Mouse (Mus musculus): ENCODE measurements at regions not wholly inside any gene's neighbourhood (a gene's known extent, or its start where the extent isn't known, plus 50 kb on each side); places are given as distances from the start of the nearest gene placed in this dataset.

DNA sequence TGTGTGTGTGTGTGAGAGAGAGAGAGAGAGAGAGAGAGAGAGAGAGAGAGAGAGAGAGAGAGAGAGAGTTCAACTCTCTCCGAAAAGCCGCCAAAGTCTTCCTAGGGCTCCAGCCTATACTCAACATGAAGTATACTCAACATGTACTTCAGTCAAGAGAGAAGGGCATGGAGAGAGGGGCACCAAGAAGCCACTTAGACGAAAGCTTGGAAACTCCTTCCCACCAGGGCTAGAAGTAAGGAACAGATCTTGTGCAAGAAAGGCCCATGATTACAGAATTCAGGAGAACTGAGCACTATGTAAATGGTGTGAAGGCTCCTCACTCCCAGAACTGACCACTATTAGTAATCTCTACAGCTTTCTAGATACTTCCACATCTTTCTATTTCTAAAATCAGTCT, 467.4 kb upstream of the Hs6st1 start:
- DNase-seq = no peak

DNA sequence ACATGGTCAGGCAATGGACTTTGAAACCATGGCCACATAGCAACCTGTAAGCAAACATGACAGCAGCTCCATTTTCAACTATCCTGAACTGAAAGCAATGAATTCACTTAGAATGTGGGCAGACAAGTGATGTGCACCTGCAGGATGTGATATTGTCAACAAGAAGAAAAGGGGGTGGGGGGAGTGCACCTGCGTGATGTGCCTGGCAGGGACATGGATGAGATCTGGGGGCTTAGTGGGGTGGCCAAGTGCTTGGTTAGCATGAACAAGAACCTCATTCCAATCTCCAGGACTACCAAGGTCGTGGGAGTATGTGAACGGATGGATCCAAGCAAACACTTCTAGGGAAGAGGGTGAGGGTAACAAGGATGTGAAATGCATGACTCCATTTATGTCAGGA, 453.1 kb upstream of the Hs6st1 start:
- no peak for DNase-seq

DNA sequence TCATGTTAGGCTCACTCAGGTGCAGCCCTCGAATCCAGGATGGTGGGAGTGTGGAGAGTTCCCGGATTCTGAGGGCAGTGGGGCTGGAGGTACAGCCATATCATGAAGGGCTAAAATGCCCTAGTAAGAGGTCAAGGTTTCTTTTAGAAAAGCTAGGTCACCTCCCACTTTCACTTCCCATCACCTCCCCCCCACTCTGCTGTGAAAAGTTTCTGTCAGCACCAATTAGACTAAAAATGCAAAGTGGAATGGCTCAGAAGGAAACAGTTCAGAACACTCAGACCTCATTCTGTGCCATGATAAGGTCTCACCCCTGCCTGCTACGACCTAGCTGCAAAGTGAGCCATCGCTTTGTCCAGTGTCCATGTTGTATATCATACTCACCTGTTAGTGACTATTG, 448.7 kb upstream of the Hs6st1 start:
- DNase-seq = peak; percentile 46 to 56

DNA sequence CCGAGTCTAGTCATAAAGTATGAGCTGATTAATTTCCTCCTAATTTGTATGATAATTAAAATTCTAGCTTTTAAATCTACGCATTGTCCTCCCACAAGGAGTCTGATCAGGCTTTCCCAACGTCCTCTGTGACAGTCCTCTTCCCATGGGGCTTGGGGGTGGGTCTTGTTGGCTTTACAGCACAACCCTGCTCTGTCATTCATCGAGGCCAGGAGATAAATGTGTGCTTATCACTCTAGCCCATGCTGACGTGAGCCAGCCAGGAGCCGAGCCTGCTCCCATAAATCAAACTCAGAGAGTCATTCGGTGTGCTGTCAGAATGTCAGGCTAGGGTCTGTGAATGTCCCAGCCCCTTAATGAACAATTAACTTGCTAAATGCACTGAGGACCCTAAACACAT, 425.6 kb upstream of the Hs6st1 start:
- no peak for DNase-seq

DNA sequence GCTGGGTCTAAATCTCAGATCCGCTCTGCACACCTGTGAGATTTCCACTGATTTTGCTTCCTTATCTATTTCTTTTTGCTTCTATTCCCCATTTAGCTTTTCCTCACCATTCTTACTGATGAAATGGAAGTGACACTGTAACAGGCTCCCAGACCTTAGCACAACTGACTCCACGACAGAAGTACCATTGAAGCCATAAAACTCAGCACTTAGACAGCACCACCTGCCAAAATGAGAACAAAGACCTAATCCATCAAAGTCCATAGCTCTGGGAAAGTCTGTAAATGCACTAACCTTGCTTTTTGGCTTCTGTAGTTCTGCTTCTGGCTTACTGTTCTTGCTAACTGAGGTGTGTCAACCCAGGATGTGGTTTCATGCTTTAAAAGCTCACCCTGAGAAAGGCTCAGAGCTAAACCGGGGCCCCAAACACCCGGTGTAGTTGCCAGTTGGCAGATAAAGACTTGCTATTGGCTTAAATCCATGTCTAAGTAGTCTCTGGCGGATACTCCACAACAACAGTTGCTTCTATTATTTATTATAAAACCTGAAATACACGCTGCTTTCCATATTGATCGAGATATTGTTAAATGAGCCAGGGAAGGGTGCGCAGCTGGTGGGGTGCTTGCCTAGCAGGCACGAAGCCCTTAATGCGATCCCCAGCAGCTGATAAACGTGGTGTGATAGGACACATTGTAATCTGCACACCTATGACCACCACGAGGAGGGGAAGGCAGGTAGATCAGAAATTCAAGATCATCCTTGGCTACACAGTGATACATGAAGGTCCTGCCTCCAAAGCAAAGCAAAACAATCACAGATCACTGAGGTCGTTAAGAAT, 414.9 kb upstream of the Hs6st1 start:
- DNase-seq = peak; percentile 54 to 59

DNA sequence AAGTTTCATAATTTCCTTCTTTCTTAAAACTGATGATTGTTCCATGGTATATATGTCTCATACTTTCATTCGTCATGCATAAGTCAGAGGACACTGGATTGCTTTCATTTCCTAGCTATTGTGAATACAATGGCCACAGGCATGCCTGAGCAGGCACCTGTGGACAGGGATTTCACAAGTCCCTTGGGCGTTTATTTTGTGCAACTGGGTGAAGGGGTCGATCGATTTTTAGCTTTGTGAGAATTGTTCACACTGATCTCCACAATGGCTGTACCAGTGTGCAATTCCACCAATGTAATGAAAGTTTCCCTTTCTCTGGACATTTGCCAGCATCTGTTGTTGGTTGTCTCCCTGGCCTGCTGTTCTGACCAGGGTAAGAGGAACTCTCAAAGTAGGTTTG, 405.2 kb upstream of the Hs6st1 start:
- DNase-seq = no peak

DNA sequence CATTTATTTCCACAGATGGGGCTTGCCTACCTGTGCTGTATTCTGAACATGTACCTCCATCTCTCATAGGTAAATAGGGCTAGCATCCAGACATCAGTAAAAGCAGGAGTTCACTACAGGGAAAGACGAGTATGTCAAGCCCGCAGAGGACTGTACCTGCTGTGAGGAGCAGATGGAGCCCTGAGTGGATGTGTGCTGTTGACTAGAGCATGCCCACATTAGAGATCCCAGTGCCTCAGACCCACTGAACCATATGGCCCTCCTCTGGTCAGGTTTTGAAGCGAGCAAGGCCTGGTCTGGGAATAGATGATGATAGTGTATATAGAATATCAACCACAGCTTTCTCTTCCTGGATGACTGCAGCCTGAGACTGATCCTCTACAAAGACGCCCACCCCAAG, 394.7 kb upstream of the Hs6st1 start:
- no peak for DNase-seq

DNA sequence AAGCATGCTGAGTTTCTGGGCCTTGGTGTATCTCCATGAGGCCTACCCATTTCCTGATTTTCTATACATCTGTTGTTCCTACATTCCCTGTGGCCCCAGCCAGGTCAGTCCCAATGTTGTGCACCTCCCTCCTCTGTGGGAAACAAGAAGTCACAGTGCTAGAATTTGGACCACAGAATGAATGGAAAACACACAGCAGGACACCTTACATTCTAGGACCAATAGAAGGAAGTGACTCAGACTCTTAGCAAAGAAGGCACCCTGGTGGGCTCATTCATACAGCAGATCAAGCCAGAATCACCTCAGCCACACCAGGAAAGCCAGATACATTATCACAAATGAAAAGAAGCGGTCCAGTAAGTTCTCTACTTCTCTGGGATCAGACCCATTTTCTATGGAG, 394.2 kb upstream of the Hs6st1 start:
- no peak for DNase-seq

DNA sequence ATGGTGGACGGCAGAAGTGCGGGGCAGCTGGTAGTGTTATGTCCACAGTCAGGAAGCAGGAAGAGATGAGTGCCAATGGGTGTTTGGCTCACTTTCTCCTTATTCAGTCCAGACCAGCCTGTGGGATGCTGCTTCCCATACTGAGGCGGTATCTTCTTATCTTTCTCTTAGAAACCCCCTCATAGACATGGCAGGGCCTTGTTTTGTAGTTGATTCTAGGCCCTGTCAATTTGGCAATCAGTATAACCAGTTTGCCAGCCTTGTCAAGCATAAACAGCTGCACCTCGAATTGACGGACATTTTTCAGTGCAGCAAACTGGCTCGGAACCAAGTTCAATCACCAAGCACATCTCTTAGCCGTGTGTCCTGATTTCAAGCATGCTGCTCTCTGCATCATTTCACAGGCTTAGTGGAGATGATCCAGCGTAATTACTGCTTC, 385.7 kb upstream of the Hs6st1 start:
- no peak for DNase-seq

DNA sequence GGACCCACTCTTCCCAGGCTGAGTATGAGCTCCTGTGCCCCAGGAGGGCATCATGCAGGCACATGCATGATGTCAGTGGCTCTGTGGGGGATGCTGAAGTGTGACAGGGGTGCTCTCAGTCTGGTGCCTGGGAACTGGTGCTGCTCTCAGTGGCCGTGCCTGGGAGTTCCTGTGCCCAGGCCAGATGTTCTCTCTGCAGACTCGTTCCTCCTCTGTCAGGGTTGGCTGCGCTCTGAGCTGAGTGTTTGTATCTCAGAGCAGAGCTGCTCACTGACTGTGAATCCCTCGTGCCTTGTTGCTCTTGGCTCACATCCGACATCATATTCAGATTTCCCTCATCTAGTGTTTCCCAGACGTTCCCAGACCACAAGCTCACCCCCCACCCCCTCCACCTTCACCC, 382.5 kb upstream of the Hs6st1 start:
- peak; percentile 38 to 54 for DNase-seq

DNA sequence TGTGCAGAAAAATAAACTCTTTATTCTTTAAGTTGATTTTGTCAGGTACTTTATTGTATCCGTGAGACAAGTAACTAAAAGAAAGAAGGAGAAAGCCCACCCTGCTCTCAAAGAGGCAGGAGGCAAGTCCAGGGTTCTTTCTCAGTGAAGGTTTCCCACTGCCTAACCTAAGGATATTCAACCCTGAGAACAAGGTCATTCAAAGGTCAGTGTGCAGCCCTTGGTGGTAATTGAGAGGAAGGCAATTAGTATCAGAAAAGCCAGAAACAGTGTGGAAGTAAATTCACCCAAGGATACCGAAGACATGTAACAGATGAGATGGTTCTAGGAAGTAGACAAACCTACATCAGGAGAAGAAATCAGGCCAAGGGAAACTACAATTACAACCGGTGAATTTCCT, 373.9 kb upstream of the Hs6st1 start:
- no peak for DNase-seq

DNA sequence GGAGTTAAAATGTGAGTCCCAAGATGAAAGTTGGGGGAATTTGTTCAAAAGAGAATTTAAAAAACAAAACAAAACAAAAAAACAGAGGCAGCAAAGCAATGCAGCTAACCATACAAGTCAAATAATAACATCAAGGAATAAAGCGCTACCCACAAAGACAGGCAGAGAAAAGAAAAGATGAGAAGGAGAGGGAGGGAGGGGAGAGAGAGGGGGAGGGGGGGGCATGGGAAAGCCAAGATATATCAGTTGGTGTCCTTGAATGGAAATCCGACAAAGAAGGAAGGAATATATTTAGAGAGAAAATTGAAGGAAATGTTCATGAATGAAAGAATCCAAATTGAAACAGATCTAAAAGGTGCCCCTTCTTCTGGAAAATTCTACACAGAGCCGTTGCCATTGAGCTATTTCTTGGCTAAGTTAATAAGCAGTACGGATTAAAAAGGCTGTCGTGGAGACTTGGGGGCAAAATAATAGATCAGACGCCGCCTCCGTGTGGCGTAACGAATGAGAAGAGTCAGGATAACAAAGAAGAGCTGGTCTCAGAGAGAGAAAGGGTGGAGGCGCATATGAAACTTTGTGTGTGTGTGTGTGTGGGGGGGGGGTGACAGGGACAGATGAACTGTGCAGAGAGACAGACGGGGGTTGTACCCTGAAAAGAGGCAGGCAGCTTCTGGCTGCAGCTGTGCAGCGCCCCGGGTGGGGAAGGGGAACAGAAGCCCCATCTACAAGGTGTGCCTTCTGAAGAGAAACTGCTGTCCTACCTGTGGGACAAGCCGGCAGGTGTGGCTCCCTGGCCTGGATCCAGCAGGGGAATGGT, 373.2 kb upstream of the Hs6st1 start:
- no peak for DNase-seq

DNA sequence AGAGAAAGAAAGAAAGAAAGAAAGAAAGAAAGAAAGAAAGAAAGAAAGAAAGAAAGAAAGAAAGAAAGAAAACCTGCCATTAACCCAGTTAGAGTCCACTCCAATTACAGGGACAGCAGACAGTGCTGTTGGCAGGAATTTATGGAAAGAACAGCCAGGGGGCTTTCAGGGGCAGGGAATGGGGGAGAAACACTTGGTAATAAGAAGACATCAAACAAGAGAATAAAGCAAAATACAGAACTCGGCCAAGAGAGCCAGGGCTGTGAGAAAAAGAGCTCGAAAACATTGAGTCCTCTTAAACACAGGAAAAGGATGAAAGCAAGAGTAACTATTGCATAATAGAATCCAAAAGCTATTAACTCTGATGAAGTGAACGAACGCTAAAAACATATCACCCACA, 371.0 kb upstream of the Hs6st1 start:
- DNase-seq = no peak

DNA sequence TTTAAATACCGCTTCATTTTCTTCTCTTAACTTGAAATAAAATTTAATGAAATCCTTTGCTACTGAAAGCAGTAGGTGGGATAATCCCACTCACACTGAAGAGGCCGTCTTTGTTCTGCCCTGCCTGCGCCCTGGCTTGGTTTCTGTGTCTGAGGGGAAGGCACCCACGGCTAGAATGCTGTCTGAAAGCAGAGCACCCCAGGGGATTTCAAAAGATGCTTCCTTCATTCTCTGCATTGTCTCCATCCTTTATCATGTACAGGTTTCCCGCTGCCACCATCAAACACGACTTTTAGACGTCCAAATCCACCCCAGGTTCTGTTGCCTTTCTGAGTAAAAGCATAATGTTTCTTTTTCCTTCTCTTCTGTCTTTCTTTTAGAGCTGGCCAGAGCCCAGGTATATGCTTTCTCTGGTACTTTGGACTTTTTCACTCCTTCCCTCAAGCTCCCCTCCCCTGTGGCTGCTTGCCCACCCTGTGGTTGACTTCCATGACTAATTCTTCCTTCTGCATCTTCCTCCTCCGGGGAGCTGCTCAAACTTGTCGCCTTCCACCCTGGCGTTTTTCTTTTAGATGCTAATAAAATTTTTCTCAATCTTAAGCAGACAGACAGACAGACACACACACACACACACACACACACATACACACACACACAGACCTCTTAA, 370.2 kb upstream of the Hs6st1 start:
- no peak for DNase-seq

DNA sequence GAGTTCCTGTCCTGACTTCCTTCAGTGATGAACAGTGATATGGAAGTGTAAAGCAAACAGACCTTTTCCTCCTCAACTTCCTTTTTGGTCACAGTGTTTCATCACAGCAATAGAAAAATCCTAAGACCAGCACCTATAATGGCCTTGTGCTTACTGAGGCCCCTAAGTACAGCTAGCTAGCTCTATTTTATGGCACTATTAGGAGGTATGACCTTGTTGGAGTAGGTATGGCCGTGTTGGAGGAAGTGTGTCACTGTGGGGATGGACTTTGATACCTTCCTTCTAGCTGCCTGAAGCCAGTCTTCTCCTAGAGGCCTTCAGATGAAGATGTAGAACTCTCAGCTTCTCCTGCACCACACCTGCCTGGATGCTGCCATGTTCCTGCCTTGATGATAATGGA, 365.6 kb upstream of the Hs6st1 start:
- DNase-seq = no peak

DNA sequence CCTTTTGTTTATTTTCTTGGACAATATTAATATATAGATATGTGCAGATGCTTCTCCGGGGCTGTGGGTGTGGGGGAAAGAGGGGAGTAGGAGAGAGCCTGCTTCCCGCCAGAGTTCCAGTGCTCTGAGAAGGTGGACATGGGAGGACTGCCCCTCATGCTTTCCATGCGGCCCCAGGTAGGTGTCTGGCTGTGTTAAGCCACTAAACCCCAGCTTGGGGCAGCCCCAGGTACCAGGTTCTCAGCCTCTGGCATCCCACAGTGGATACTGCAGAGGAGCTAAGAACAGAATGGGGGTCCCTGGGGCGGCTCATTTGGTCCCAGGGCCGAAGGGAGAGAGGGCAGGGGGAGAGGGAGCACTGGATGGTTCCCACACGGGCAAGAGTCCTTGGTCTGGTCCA, 361.9 kb upstream of the Hs6st1 start:
- DNase-seq = no peak

DNA sequence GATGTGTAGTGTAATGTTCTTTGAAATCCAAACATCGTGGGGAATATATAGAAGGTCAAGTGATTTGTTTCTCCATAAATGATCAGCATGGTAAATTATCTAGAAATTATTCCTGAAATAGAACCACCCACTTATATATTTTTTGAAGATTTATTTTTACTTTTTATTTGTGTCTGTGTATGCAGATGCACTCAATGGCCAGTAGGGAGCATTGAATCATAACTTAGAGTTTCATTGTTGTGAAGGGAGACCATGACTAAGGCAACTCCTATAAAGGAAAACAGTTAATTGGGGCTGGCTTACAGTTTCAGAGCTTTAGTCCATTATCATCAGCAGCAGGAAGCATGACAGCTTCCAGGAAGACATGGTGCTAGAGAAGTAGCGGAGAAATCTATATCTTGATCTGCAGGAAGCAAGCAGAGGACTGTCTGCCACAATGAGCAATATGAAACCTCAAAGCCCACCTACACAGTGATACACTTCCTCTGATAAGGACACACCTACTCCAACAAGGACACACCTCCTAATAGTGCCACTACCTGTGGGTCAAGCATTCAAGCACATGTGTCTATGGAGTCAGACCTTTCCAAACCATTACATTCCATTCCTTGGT, 359.9 kb upstream of the Hs6st1 start:
- DNase-seq = no peak

DNA sequence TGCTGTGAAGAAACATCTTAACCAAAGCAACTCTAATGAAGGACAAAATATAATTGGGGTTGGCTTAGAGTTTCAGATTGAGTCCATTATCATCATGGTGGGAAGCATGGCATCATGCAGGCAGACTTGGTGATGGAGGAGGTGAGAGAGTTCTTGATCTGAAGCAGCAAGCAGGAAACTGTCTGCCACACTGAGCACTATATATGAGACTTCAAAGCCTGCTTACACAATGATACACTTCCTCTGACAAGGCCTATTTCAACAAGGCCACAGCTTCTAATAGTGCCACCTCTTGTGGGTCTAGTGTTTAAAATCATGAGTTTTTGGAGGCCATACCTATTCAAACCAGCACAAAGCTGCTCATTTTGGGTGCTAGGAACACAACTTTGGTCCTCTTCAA, 359.0 kb upstream of the Hs6st1 start:
- DNase-seq = no peak

DNA sequence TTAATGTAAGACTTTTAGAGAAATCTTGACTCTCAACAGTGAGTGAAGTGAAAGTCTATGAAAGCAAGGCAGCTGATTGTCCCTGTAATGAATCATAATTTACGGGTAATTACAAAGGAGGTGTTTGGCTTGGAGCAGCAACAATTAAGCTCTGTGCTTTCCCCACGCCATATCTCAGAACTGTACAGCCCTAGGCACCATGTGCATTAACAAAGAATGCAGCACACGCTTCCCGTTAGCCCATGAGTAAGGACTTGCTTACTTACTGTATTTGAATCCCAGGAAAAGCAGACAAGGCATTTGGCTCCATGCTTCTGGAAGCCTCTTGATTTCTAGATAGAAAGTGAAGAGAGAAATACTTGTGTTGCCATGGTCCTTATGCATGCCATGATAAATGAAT, 354.2 kb upstream of the Hs6st1 start:
- no peak for DNase-seq

DNA sequence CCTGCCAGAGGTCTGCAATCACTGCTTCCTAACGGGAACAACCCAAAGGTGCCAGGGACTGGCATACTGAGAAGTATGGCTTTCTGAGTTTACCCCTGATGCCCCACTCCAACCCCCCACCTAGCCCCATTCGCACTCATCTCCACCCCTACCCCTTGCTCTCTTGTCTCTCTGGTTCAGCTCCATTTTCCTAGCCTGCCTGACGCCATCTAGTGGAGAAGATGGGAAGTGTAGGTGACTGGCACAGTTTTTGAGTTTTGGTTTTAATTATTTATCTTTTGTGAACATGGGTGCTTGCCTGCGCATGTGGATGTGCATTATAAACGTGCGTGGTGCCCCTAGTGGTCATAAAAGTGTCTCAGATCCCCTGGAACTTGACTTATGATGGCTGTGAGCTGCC, 352.3 kb upstream of the Hs6st1 start:
- DNase-seq = no peak

DNA sequence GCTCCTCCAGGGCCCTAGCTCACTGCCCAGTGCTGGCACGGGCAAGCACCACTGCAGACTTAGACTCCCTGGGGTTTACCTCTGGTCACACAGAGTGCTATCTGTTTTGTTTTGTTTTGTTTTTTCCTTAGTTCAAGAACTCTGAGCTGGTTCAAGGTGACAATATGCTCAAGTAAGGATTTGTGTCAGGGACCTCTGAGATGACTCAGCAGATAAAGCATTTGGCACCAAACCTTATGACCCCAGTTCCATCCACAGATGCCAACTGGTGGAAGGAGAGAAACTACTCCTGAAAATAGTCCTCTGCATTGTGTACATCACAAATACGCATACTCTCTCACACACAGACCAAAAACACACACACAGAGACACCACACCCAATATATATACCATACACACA, 351.0 kb upstream of the Hs6st1 start:
- DNase-seq = no peak

DNA sequence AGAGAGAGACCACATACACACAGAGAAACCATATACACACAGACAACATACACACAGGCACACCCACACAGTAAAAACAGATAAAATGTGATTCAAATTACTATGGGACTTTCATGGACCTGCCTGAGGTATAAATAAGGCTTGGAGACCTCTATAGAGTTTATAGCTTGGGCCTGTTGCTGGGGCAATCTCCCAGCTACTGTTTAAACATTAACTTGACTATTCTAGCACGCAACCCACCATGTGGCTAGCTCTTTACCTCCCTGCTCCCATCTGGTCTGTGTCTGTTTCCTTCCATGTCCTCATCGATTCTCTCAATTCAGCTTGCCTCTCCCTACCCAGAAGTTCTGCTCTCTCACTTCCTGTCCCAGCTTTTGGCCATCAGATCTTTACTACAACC, 350.5 kb upstream of the Hs6st1 start:
- no peak for DNase-seq

DNA sequence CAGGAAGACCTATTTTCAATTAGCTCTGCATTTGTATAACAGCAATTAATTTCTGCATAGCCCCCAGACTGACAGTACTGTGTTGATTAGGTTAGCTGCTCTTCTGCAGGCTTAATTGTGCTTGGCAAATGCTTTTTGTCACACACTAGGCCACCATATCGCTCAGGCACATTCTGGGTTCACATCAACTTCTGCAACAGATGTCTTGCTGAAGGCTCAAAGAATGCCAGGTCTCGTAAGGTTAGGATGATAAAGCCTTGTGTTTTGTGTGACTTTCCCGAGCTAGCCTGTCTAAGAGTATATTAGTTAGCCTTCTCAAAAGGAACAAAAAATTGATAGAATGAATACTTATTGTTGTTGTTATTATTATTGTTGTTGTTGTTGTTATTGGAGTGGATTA, 348.1 kb upstream of the Hs6st1 start:
- no peak for DNase-seq
